Mouse (Mus musculus) lung, adult 2 months (tissue): ENCODE data around the gene Snrk.

ENCODE experiments used
- CTCF ChIP-seq: fragments of 200-500 bp; IDR thresholded peaks from 2 replicates; pipeline ENCODE4 v1.5.1; 2011; ENCODE audit warnings: mild to moderate bottlenecking, low read length, control low read depth; ENCODE audit not compliant: insufficient read depth
- POLR2A ChIP-seq: fragments of 200-500 bp; IDR thresholded peaks from 2 replicates; pipeline ENCODE4 v1.6.1; 2011; ENCODE audit warnings: low read depth, mild to moderate bottlenecking, control low read depth, low read length, borderline replicate concordance; ENCODE audit errors: extremely low read depth

- TF ChIP-seq CTCF = no peak
- TF ChIP-seq POLR2A = no peak
Observed at GRCm38 (mm10) chr9:122084636-122085035, 32.4 kb upstream of the Snrk start.
